Mouse (Mus musculus): ENCODE results near the gene Psap.
"Not testable (repeated sequence)": the region's sequence is repeated elsewhere in the genome, so short reads cannot be mapped to it uniquely, and the experiment has no call there.

The Psap gene

GRCm38 (mm10) chr10:60277207-60278005 lies at the start of gene Psap:
TSS of gene Psap (plus strand) at chr10:60277627.
- peak; percentile 81 for ATAC-seq (ENCODE audit: insufficient number of reproducible peaks, low FRiP score, low TSS enrichment)

GRCm38 (mm10) chr10:60227666-60228065 lies 49.8 kb upstream of the Psap start:
- no peak for ATAC-seq (ENCODE audit: insufficient number of reproducible peaks, low FRiP score, low TSS enrichment)

- no peak for ATAC-seq (ENCODE audit: insufficient number of reproducible peaks, low FRiP score, low TSS enrichment)
Observed at GRCm38 (mm10) chr10:60229113-60229512, 48.3 kb upstream of the Psap start.

GRCm38 (mm10) chr10:60230321-60231088 lies 46.9 kb upstream of the Psap start:
- no peak for ATAC-seq (ENCODE audit: insufficient number of reproducible peaks, low FRiP score, low TSS enrichment)

GRCm38 (mm10) chr10:60234006-60234405 lies 43.4 kb upstream of the Psap start:
- ATAC-seq (ENCODE audit: insufficient number of reproducible peaks, low FRiP score, low TSS enrichment): no peak

- not testable (repeated sequence) for ATAC-seq (ENCODE audit: insufficient number of reproducible peaks, low FRiP score, low TSS enrichment)
Observed at GRCm38 (mm10) chr10:60235876-60236275, 41.6 kb upstream of the Psap start.

- ATAC-seq (ENCODE audit: insufficient number of reproducible peaks, low FRiP score, low TSS enrichment): no peak
Observed at GRCm38 (mm10) chr10:60237475-60238154, 39.8 kb upstream of the Psap start.

- no peak for ATAC-seq (ENCODE audit: insufficient number of reproducible peaks, low FRiP score, low TSS enrichment)
Observed at GRCm38 (mm10) chr10:60240416-60240815, 37.0 kb upstream of the Psap start.

- no peak for ATAC-seq (ENCODE audit: insufficient number of reproducible peaks, low FRiP score, low TSS enrichment)
Observed at GRCm38 (mm10) chr10:60243941-60244340, 33.5 kb upstream of the Psap start.

- peak; percentile 93 for ATAC-seq (ENCODE audit: insufficient number of reproducible peaks, low FRiP score, low TSS enrichment)
Observed at GRCm38 (mm10) chr10:60245041-60245440, 32.4 kb upstream of the Psap start.

GRCm38 (mm10) chr10:60245635-60246034 lies 31.8 kb upstream of the Psap start:
- no peak for ATAC-seq (ENCODE audit: insufficient number of reproducible peaks, low FRiP score, low TSS enrichment)

- no peak for ATAC-seq (ENCODE audit: insufficient number of reproducible peaks, low FRiP score, low TSS enrichment)
Observed at GRCm38 (mm10) chr10:60246519-60246918, 30.9 kb upstream of the Psap start.

- ATAC-seq (ENCODE audit: insufficient number of reproducible peaks, low FRiP score, low TSS enrichment): not testable (repeated sequence)
Observed at GRCm38 (mm10) chr10:60248345-60248744, 29.1 kb upstream of the Psap start.

GRCm38 (mm10) chr10:60250426-60250965 lies 26.9 kb upstream of the Psap start:
- no peak for ATAC-seq (ENCODE audit: insufficient number of reproducible peaks, low FRiP score, low TSS enrichment)

- ATAC-seq (ENCODE audit: insufficient number of reproducible peaks, low FRiP score, low TSS enrichment): no peak
Observed at GRCm38 (mm10) chr10:60252187-60252586, 25.2 kb upstream of the Psap start.

GRCm38 (mm10) chr10:60252606-60253005 lies 24.8 kb upstream of the Psap start:
- ATAC-seq (ENCODE audit: insufficient number of reproducible peaks, low FRiP score, low TSS enrichment): no peak

GRCm38 (mm10) chr10:60256088-60256487 lies 21.3 kb upstream of the Psap start:
- ATAC-seq (ENCODE audit: insufficient number of reproducible peaks, low FRiP score, low TSS enrichment): no peak

GRCm38 (mm10) chr10:60257261-60257825 lies 20.1 kb upstream of the Psap start:
- ATAC-seq (ENCODE audit: insufficient number of reproducible peaks, low FRiP score, low TSS enrichment): no peak

- no peak for ATAC-seq (ENCODE audit: insufficient number of reproducible peaks, low FRiP score, low TSS enrichment)
Observed at GRCm38 (mm10) chr10:60260557-60261294, 16.7 kb upstream of the Psap start.

GRCm38 (mm10) chr10:60261530-60261929 lies 15.9 kb upstream of the Psap start:
- no peak for ATAC-seq (ENCODE audit: insufficient number of reproducible peaks, low FRiP score, low TSS enrichment)

Data from cerebellum, adult (tissue).